Mouse (Mus musculus): ENCODE measurements around the gene H2-DMb1. TPM values are rescaled to one million over a fixed set of nuclear protein-coding genes. Genes with fewer than 3 reads are reported as not detected.
A peak's percentile ranks its signal among the peaks of the same experiment; 100 is the strongest.

H2-DMb1 gene
- polyA plus RNA-seq, 1 experiment from 2014 or later: 1.6 TPM

- Histone ChIP-seq H3K36me3 (ENCODE audit: control insufficient read depth, insufficient read depth, low read length) (no peaks in the 10 kb centered on the region), H3K27me3 (ENCODE audit: control insufficient read depth, insufficient read depth, low read length) (no peaks in the 10 kb centered on the region), H3K4me1 (ENCODE audit: control insufficient read depth, insufficient read depth, low read length) (peaks cover 19% of the 10 kb centered on the region), H3K9me3 (ENCODE audit: control insufficient read depth, low read depth, low read length) (no peaks in the 10 kb centered on the region), H3K4me2 (replicated peaks; ENCODE audit: low read depth, low read length) (no peak overlapping the region), H3K4me3 (ENCODE audit: low read depth, low read length) (no peak overlapping the region), H3K9ac (replicated peaks; ENCODE audit: low read depth, low read length) (no peak overlapping the region), H3K27ac (ENCODE audit: low read length) (no peak overlapping the region)
- 31% methylated on average over 6 of the region's 6 CpGs for WGBS
- ATAC-seq (ENCODE audit: insufficient number of reproducible peaks, insufficient read depth, low FRiP score, low read depth): no peak
Measured at GRCm38 (mm10) chr17:34127475-34127874, 25.4 kb upstream of the H2-DMb1 start.

GRCm38 (mm10) chr17:34128264-34128937, 24.5 kb upstream of the H2-DMb1 start:
- ATAC-seq (ENCODE audit: insufficient number of reproducible peaks, insufficient read depth, low FRiP score, low read depth): no peak
- no peaks in the 10 kb centered on the region for H3K9me3 ChIP-seq (ENCODE audit: control insufficient read depth, low read depth, low read length)
- no peaks in the 10 kb centered on the region for H3K27me3 ChIP-seq (ENCODE audit: control insufficient read depth, insufficient read depth, low read length)
- 0 out of 2 replicates have a peak overlapping the region, but pooled peaks have one; percentile 4 for H3K4me3 ChIP-seq (ENCODE audit: low read depth, low read length)
- H3K4me1 ChIP-seq (ENCODE audit: control insufficient read depth, insufficient read depth, low read length): peaks cover 19% of the 10 kb centered on the region
- no peaks in the 10 kb centered on the region for H3K36me3 ChIP-seq (ENCODE audit: control insufficient read depth, insufficient read depth, low read length)
- peak overlapping the region; percentile 13; the same call in 1 of the 2 replicates for H3K4me2 ChIP-seq (replicated peaks; ENCODE audit: low read depth, low read length)
- no peak overlapping the region for H3K9ac ChIP-seq (replicated peaks; ENCODE audit: low read depth, low read length)
- H3K27ac ChIP-seq (ENCODE audit: low read length): no peak overlapping the region; the same call in 1 of the 2 replicates
- 26% methylated on average over 13 of the region's 13 CpGs for WGBS

GRCm38 (mm10) chr17:34128944-34129791, 23.7 kb upstream of the H2-DMb1 start:
- WGBS: 17% methylated on average over 18 of the region's 18 CpGs
- Histone ChIP-seq H3K4me2 (replicated peaks; ENCODE audit: low read depth, low read length) (peak overlapping the region; percentile 13; the same call in 1 of the 2 replicates), H3K27me3 (ENCODE audit: control insufficient read depth, insufficient read depth, low read length) (no peaks in the 10 kb centered on the region), H3K27ac (ENCODE audit: low read length) (peak overlapping the region; percentile 16; the same call in 1 of the 2 replicates), H3K36me3 (ENCODE audit: control insufficient read depth, insufficient read depth, low read length) (no peaks in the 10 kb centered on the region), H3K9ac (replicated peaks; ENCODE audit: low read depth, low read length) (no peak overlapping the region), H3K4me3 (ENCODE audit: low read depth, low read length) (0 out of 2 replicates have a peak overlapping the region, but pooled peaks have one; percentile 4), H3K4me1 (ENCODE audit: control insufficient read depth, insufficient read depth, low read length) (peaks cover 13% of the 10 kb centered on the region), H3K9me3 (ENCODE audit: control insufficient read depth, low read depth, low read length) (no peaks in the 10 kb centered on the region)
- no peak for ATAC-seq (ENCODE audit: insufficient number of reproducible peaks, insufficient read depth, low FRiP score, low read depth)

- Histone ChIP-seq H3K27ac (ENCODE audit: low read length) (no peak overlapping the region), H3K36me3 (ENCODE audit: control insufficient read depth, insufficient read depth, low read length) (no peaks in the 10 kb centered on the region), H3K9me3 (ENCODE audit: control insufficient read depth, low read depth, low read length) (no peaks in the 10 kb centered on the region), H3K4me1 (ENCODE audit: control insufficient read depth, insufficient read depth, low read length) (peaks cover 13% of the 10 kb centered on the region), H3K27me3 (ENCODE audit: control insufficient read depth, insufficient read depth, low read length) (no peaks in the 10 kb centered on the region), H3K4me2 (replicated peaks; ENCODE audit: low read depth, low read length) (no peak overlapping the region), H3K9ac (replicated peaks; ENCODE audit: low read depth, low read length) (no peak overlapping the region), H3K4me3 (ENCODE audit: low read depth, low read length) (no peak overlapping the region)
- WGBS: 63% methylated on average over 19 of the region's 19 CpGs
- no peak for ATAC-seq (ENCODE audit: insufficient number of reproducible peaks, insufficient read depth, low FRiP score, low read depth)
Measured at GRCm38 (mm10) chr17:34130073-34130947, 22.6 kb upstream of the H2-DMb1 start.

GRCm38 (mm10) chr17:34131911-34132310, 21.0 kb upstream of the H2-DMb1 start:
- H3K4me2 ChIP-seq (replicated peaks; ENCODE audit: low read depth, low read length): no peak overlapping the region
- no peaks in the 10 kb centered on the region for H3K9me3 ChIP-seq (ENCODE audit: control insufficient read depth, low read depth, low read length)
- no peak overlapping the region for H3K9ac ChIP-seq (replicated peaks; ENCODE audit: low read depth, low read length)
- H3K4me1 ChIP-seq (ENCODE audit: control insufficient read depth, insufficient read depth, low read length): peaks cover 13% of the 10 kb centered on the region
- no peak overlapping the region for H3K27ac ChIP-seq (ENCODE audit: low read length)
- H3K36me3 ChIP-seq (ENCODE audit: control insufficient read depth, insufficient read depth, low read length): no peaks in the 10 kb centered on the region
- H3K27me3 ChIP-seq (ENCODE audit: control insufficient read depth, insufficient read depth, low read length): no peaks in the 10 kb centered on the region
- no peak overlapping the region for H3K4me3 ChIP-seq (ENCODE audit: low read depth, low read length)
- ATAC-seq (ENCODE audit: insufficient number of reproducible peaks, insufficient read depth, low FRiP score, low read depth): no peak
- WGBS: 78% methylated on average over 7 of the region's 7 CpGs

- no peak overlapping the region for H3K27ac ChIP-seq (ENCODE audit: low read length)
- ATAC-seq (ENCODE audit: insufficient number of reproducible peaks, insufficient read depth, low FRiP score, low read depth): no peak
- H3K4me2 ChIP-seq (replicated peaks; ENCODE audit: low read depth, low read length): no peak overlapping the region
- WGBS: 77% methylated on average over 11 of the region's 11 CpGs
- no peaks in the 10 kb centered on the region for H3K36me3 ChIP-seq (ENCODE audit: control insufficient read depth, insufficient read depth, low read length)
- H3K9me3 ChIP-seq (ENCODE audit: control insufficient read depth, low read depth, low read length): no peaks in the 10 kb centered on the region
- H3K4me3 ChIP-seq (ENCODE audit: low read depth, low read length): no peak overlapping the region
- H3K4me1 ChIP-seq (ENCODE audit: control insufficient read depth, insufficient read depth, low read length): peaks cover 7% of the 10 kb centered on the region
- no peak overlapping the region for H3K9ac ChIP-seq (replicated peaks; ENCODE audit: low read depth, low read length)
- H3K27me3 ChIP-seq (ENCODE audit: control insufficient read depth, insufficient read depth, low read length): 0 out of 2 replicates have a peak, but pooled peaks cover 2% of the 10 kb centered on the region
Measured at GRCm38 (mm10) chr17:34133289-34133688, 19.6 kb upstream of the H2-DMb1 start.

- H3K9ac ChIP-seq (replicated peaks; ENCODE audit: low read depth, low read length): no peak overlapping the region
- H3K4me2 ChIP-seq (replicated peaks; ENCODE audit: low read depth, low read length): no peak overlapping the region
- H3K4me1 ChIP-seq (ENCODE audit: control insufficient read depth, insufficient read depth, low read length): no peaks in the 10 kb centered on the region
- no peaks in the 10 kb centered on the region for H3K36me3 ChIP-seq (ENCODE audit: control insufficient read depth, insufficient read depth, low read length)
- ATAC-seq (ENCODE audit: insufficient number of reproducible peaks, insufficient read depth, low FRiP score, low read depth): no peak
- no peaks in the 10 kb centered on the region for H3K9me3 ChIP-seq (ENCODE audit: control insufficient read depth, low read depth, low read length)
- H3K4me3 ChIP-seq (ENCODE audit: low read depth, low read length): no peak overlapping the region
- H3K27ac ChIP-seq (ENCODE audit: low read length): no peak overlapping the region
- 86% methylated on average over 3 of the region's 3 CpGs for WGBS
- H3K27me3 ChIP-seq (ENCODE audit: control insufficient read depth, insufficient read depth, low read length): 0 out of 2 replicates have a peak, but pooled peaks cover 4% of the 10 kb centered on the region
Measured at GRCm38 (mm10) chr17:34134451-34134850, 18.4 kb upstream of the H2-DMb1 start.
